In genomic region chr3:9113410-9113809, GRCm38 (mm10) we compare ENCODE assay signal across 12 mouse cellular contexts.
"Had no signal": no experiment of that assay in that cellular context is flagged by ENCODE, and none has a peak within 500 bp of the region (broad histone marks: within the 10 kb centered on the region; RNA-seq: fewer than 3 reads in every experiment).

No protein-coding gene starts in this region.

- H3K36me3 ChIP-seq: kidney, embryonic 15.5 days; liver, embryonic 13.5 days; lung, embryonic 15.5 days; midbrain, embryonic 13.5 days; neural tube, embryonic 15.5 days had no signal

- H3K9me3 ChIP-seq: kidney, embryonic 15.5 days; liver, embryonic 13.5 days; lung, embryonic 15.5 days; midbrain, embryonic 13.5 days; neural tube, embryonic 15.5 days had no signal

- H3K4me2 ChIP-seq: kidney, embryonic 15.5 days; liver, embryonic 13.5 days; lung, embryonic 15.5 days; midbrain, embryonic 13.5 days; neural tube, embryonic 15.5 days had no signal

- H3K9ac ChIP-seq: kidney, embryonic 15.5 days; liver, embryonic 13.5 days; liver, postnatal 0 days; lung, embryonic 15.5 days; midbrain, embryonic 13.5 days; neural tube, embryonic 15.5 days had no signal

- H3K27me3 ChIP-seq: kidney, embryonic 15.5 days; liver, embryonic 13.5 days; lung, embryonic 15.5 days; midbrain, embryonic 13.5 days; neural tube, embryonic 15.5 days had no signal

- DNase-seq: kidney, adult 2 months; kidney, postnatal 14 days; liver; liver, embryonic 13.5 days; liver, postnatal 0 days; thymus, postnatal 14 days had no signal

- H3K4me1 ChIP-seq: liver, embryonic 13.5 days; midbrain, embryonic 13.5 days; neural tube, embryonic 15.5 days had no signal

- ATAC-seq: liver, postnatal 0 days; midbrain, embryonic 13.5 days had no signal

- H3K27ac ChIP-seq: kidney, embryonic 15.5 days; left cerebral cortex, adult 2 months; liver, embryonic 13.5 days; lung, embryonic 15.5 days; midbrain, embryonic 13.5 days; neural tube, embryonic 15.5 days; stomach, postnatal 0 days had no signal

- H3K4me3 ChIP-seq: kidney, embryonic 15.5 days; left cerebral cortex, adult 2 months; liver, embryonic 13.5 days; lung, embryonic 15.5 days; midbrain, embryonic 13.5 days; neural tube, embryonic 15.5 days had no signal
